Mouse (Mus musculus) thymus, adult 2 months (tissue): ENCODE measurements around the gene Wfdc15a. TPM values are rescaled to one million over a fixed set of nuclear protein-coding genes. Genes with fewer than 3 reads are reported as not detected.
A peak's percentile ranks its signal among the peaks of the same experiment; 100 is the strongest.

Source experiments
- DNase-seq: peaks from one replicate; pipeline ENCODE4 v3.0.0; 2021
- H3K27ac ChIP-seq: fragments of 200-500 bp; 2 replicates; pipeline ENCODE4 v1.5.1; 2012; ENCODE audit warnings: low read length, control low read depth; ENCODE audit not compliant: control insufficient read depth, insufficient read depth
- H3K27me3 ChIP-seq: fragments of 200-500 bp; 2 replicates; pipeline ENCODE4 v1.6.1; 2012; ENCODE audit warnings: mild to moderate bottlenecking, low read length, moderate library complexity, mixed read lengths; ENCODE audit not compliant: control insufficient read depth, insufficient read depth
- H3K36me3 ChIP-seq: fragments of 200-500 bp; 2 replicates; pipeline ENCODE4 v1.6.1; 2012; ENCODE audit warnings: mild to moderate bottlenecking, low read length, moderate library complexity; ENCODE audit not compliant: control insufficient read depth, insufficient read depth
- H3K4me1 ChIP-seq: fragments of 200-500 bp; replicated peaks from 2 replicates; pipeline ENCODE4 v1.6.1; 2012; ENCODE audit warnings: low read length; ENCODE audit not compliant: control insufficient read depth, insufficient read depth
- H3K4me3 ChIP-seq: fragments of 200-500 bp; 2 replicates; pipeline ENCODE4 v1.5.1; 2012; ENCODE audit warnings: mild to moderate bottlenecking, low read length, control low read depth, moderate library complexity; ENCODE audit not compliant: control insufficient read depth, insufficient read depth
- CTCF ChIP-seq: fragments of 200-500 bp; IDR thresholded peaks from 2 replicates; pipeline ENCODE4 v1.5.1; 2012; ENCODE audit warnings: mild to moderate bottlenecking, control low read depth, low read length, moderate library complexity, borderline replicate concordance; ENCODE audit not compliant: control insufficient read depth, poor library complexity, insufficient read depth; ENCODE audit errors: extremely low read depth
- POLR2A ChIP-seq: fragments of 200-500 bp; IDR thresholded peaks from 2 replicates; pipeline ENCODE4 v1.6.1; 2012; ENCODE audit warnings: mild to moderate bottlenecking, low read length, control low read depth, moderate library complexity; ENCODE audit not compliant: control insufficient read depth, poor library complexity, insufficient read depth; ENCODE audit errors: extremely low read depth
- WGBS: fragments of 180-500 bp; shearing (Covaris S2); methylation state at CpG from one replicate; pipeline ENCODE4 v1.1.7; 2018; 5-methylcytosine and 5-hydroxymethylcytosine counted together
- polyA plus RNA-seq: library from polyadenylated mRNA; depleted of rRNA; stranded (reverse); fragments of >200 nt; gene quantifications from 2 replicates; pipeline ENCODE4 v1.2.3, GENCODE M21; 2012

Wfdc15a gene
- polyA plus RNA-seq, 1 experiment, result not detected

- H3K27me3 ChIP-seq, result no peaks in the 10 kb centered on the region
- no peak for DNase-seq
- H3K27ac ChIP-seq, result no peak overlapping the region
- TF ChIP-seq CTCF (no peak), POLR2A (no peak)
- H3K4me3 ChIP-seq, result no peak overlapping the region
- no peaks in the 10 kb centered on the region for H3K36me3 ChIP-seq
- no peaks in the 10 kb centered on the region for H3K4me1 ChIP-seq
Observed at GRCm38 (mm10) chr2:164192279-164192678, 7.7 kb downstream of the Wfdc15a start.

- Histone ChIP-seq H3K36me3 (no peaks in the 10 kb centered on the region), H3K4me1 (no peaks in the 10 kb centered on the region), H3K27me3 (no peaks in the 10 kb centered on the region), H3K27ac (no peak within 1 kb of the TSS), H3K4me3 (no peak within 1 kb of the TSS)
- TF ChIP-seq POLR2A (no peak), CTCF (no peak)
- WGBS, result 88% methylated on average over 6 of the region's 6 CpGs
- no peak for DNase-seq
Observed at GRCm38 (mm10) chr2:164190576-164190975, 9.4 kb downstream of the Wfdc15a start, which contains the start of gene Wfdc12. Gene Wfdc12, minus strand, starts transcription at chr2:164190608.

- H3K4me3 ChIP-seq, result no peak overlapping the region
- peaks cover 4% of the 10 kb centered on the region; the same call in 1 of the 2 replicates for H3K4me1 ChIP-seq
- 29% methylated on average over 5 of the region's 5 CpGs for whole genome bisulfite sequencing
- DNase-seq, result peak; percentile 20
- H3K27ac ChIP-seq, result no peak overlapping the region
- no peaks in the 10 kb centered on the region for H3K36me3 ChIP-seq
- TF ChIP-seq POLR2A (no peak), CTCF (peak; percentile 80; the same call in 1 of the 2 replicates)
- H3K27me3 ChIP-seq, result no peaks in the 10 kb centered on the region
Observed at GRCm38 (mm10) chr2:164188722-164189121, 11.2 kb downstream of the Wfdc15a start.

GRCm38 (mm10) chr2:164184145-164184719 lies 15.7 kb downstream of the Wfdc15a start:
- no peaks in the 10 kb centered on the region for H3K27me3 ChIP-seq
- H3K4me1 ChIP-seq, result peaks cover 4% of the 10 kb centered on the region; the same call in 1 of the 2 replicates
- WGBS, result 48% methylated on average over 9 of the region's 9 CpGs
- H3K36me3 ChIP-seq, result no peaks in the 10 kb centered on the region
- no peak overlapping the region for H3K4me3 ChIP-seq
- TF ChIP-seq CTCF (no peak), POLR2A (no peak)
- DNase-seq, result no peak
- H3K27ac ChIP-seq, result no peak overlapping the region

- DNase-seq, result no peak
- no peak overlapping the region for H3K4me3 ChIP-seq
- H3K27me3 ChIP-seq, result no peaks in the 10 kb centered on the region
- no peak overlapping the region for H3K27ac ChIP-seq
- TF ChIP-seq CTCF, result no peak
- WGBS, result 90% methylated on average over 9 of the region's 9 CpGs
- H3K4me1 ChIP-seq, result peaks cover 4% of the 10 kb centered on the region; the same call in 1 of the 2 replicates
- H3K36me3 ChIP-seq, result no peaks in the 10 kb centered on the region
Observed at GRCm38 (mm10) chr2:164183340-164183739, 16.6 kb downstream of the Wfdc15a start.

- H3K36me3 ChIP-seq, result no peaks in the 10 kb centered on the region
- no peak for DNase-seq
- H3K27me3 ChIP-seq, result no peaks in the 10 kb centered on the region
- H3K4me1 ChIP-seq, result peaks cover 4% of the 10 kb centered on the region; the same call in 1 of the 2 replicates
- TF ChIP-seq CTCF (no peak), POLR2A (no peak)
- WGBS, result 94% methylated on average over 7 of the region's 7 CpGs
- no peak within 1 kb of the TSS for H3K27ac ChIP-seq
- H3K4me3 ChIP-seq, result no peak within 1 kb of the TSS
Observed at GRCm38 (mm10) chr2:164182692-164183255, 17.2 kb downstream of the Wfdc15a start, which contains the start of gene Wfdc5. Gene Wfdc5, minus strand, starts transcription at chr2:164182742.

- no peak for DNase-seq
- H3K27ac ChIP-seq, result no peak overlapping the region
- peaks cover 4% of the 10 kb centered on the region; the same call in 1 of the 2 replicates for H3K4me1 ChIP-seq
- TF ChIP-seq POLR2A (no peak), CTCF (no peak)
- H3K4me3 ChIP-seq, result no peak overlapping the region
- H3K27me3 ChIP-seq, result no peaks in the 10 kb centered on the region
- WGBS, result 93% methylated on average over 4 of the region's 4 CpGs
- no peaks in the 10 kb centered on the region for H3K36me3 ChIP-seq
Observed at GRCm38 (mm10) chr2:164180770-164181169, 19.2 kb downstream of the Wfdc15a start.
